Mouse (Mus musculus) CD4-positive, CD25-positive, alpha-beta regulatory T cell, adult 4 months (primary cell): Measurements from ENCODE around the gene Vamp1. TPM values are rescaled to one million over a fixed set of nuclear protein-coding genes. Genes with fewer than 3 reads are reported as not detected.
A peak's percentile ranks its signal among the peaks of the same experiment; 100 is the strongest.

ENCODE experiments used
- ATAC-seq: one replicate; pipeline ENCODE4 v1.8.0; 2017
- polyA plus RNA-seq, 2 experiments: library from polyadenylated mRNA; unstranded; fragments of 100-300 nt; shearing (Covaris generic); gene quantifications; one replicate each; pipeline ENCODE4 v1.2.1; 2017

Vamp1 gene
- polyA plus RNA-seq, 2 experiments from 2014 or later, result 17.0 to 28.4 TPM

- no peak for ATAC-seq
Measured at GRCm38 (mm10) chr6:125213715-125214114, 1.6 kb upstream of the Vamp1 start.

- ATAC-seq, result no peak
Measured at GRCm38 (mm10) chr6:125216898-125217297, 1.5 kb downstream of the Vamp1 start.

GRCm38 (mm10) chr6:125217899-125218298 lies 2.5 kb downstream of the Vamp1 start:
- ATAC-seq, result no peak

GRCm38 (mm10) chr6:125218963-125219362 lies 3.6 kb downstream of the Vamp1 start:
- ATAC-seq, result peak; percentile 16

GRCm38 (mm10) chr6:125221115-125221745 lies 5.9 kb downstream of the Vamp1 start:
- ATAC-seq, result no peak

GRCm38 (mm10) chr6:125222146-125222545 lies 6.8 kb downstream of the Vamp1 start:
- ATAC-seq, result peak; percentile 92

GRCm38 (mm10) chr6:125222577-125222976 lies 7.2 kb downstream of the Vamp1 start:
- peak; percentile 1 for ATAC-seq

- ATAC-seq, result no peak
Measured at GRCm38 (mm10) chr6:125225518-125226115, 10.3 kb downstream of the Vamp1 start.

- no peak for ATAC-seq
Measured at GRCm38 (mm10) chr6:125230571-125230970, 15.2 kb downstream of the Vamp1 start.

GRCm38 (mm10) chr6:125231117-125232044 lies 16.0 kb downstream of the Vamp1 start, which contains the start of gene Tapbpl:
Gene Tapbpl (minus strand): TSS chr6:125231860.
- ATAC-seq, result peak; percentile 70

- peak; percentile 4 for ATAC-seq
Measured at GRCm38 (mm10) chr6:125232045-125232437, 16.7 kb downstream of the Vamp1 start.

GRCm38 (mm10) chr6:125232516-125232915 lies 17.2 kb downstream of the Vamp1 start:
- ATAC-seq, result no peak

- no peak for ATAC-seq
Measured at GRCm38 (mm10) chr6:125233816-125234519, 18.6 kb downstream of the Vamp1 start.

GRCm38 (mm10) chr6:125234520-125234828 lies 19.1 kb downstream of the Vamp1 start:
- ATAC-seq, result no peak

- ATAC-seq, result no peak
Measured at GRCm38 (mm10) chr6:125236341-125236740, 21.0 kb downstream of the Vamp1 start.

GRCm38 (mm10) chr6:125236782-125237181 lies 21.4 kb downstream of the Vamp1 start, which contains the start of gene Cd27:
Gene Cd27 (minus strand): TSS chr6:125237010.
- ATAC-seq, result peak; percentile 40

GRCm38 (mm10) chr6:125237421-125237820 lies 22.1 kb downstream of the Vamp1 start:
- peak; percentile 33 for ATAC-seq

GRCm38 (mm10) chr6:125238396-125238795 lies 23.0 kb downstream of the Vamp1 start:
- ATAC-seq, result peak; percentile 22

GRCm38 (mm10) chr6:125239547-125239946 lies 24.2 kb downstream of the Vamp1 start:
- ATAC-seq, result no peak

- ATAC-seq, result no peak
Measured at GRCm38 (mm10) chr6:125240617-125241016, 25.3 kb downstream of the Vamp1 start.

- peak; percentile 75 for ATAC-seq
Measured at GRCm38 (mm10) chr6:125241566-125241965, 26.2 kb downstream of the Vamp1 start.

- ATAC-seq, result peak; percentile 16
Measured at GRCm38 (mm10) chr6:125244551-125244950, 29.2 kb downstream of the Vamp1 start.

- no peak for ATAC-seq
Measured at GRCm38 (mm10) chr6:125252285-125252684, 36.9 kb downstream of the Vamp1 start.
